Mouse (Mus musculus): Measurements from ENCODE around the gene Spns3. TPM values are rescaled to one million over a fixed set of nuclear protein-coding genes. Genes with fewer than 3 reads are reported as not detected.

Gene Spns3
- polyA plus RNA-seq, 1 experiment: 0.02 TPM

- H3K79me2 ChIP-seq (ENCODE audit: control insufficient read depth, insufficient read depth): no peaks in the 10 kb centered on the region
- TF ChIP-seq TCF12 (IDR thresholded peaks at IDR 0.05; ENCODE audit: insufficient read depth, poor library complexity, severe bottlenecking) (no peak), REST (IDR thresholded peaks at IDR 0.05; ENCODE audit: insufficient read depth, insufficient read length) (no peak), MAX (IDR thresholded peaks at IDR 0.05; ENCODE audit: low read depth) (no peak), SRF (IDR thresholded peaks at IDR 0.05; ENCODE audit: control insufficient read depth, insufficient read length, low read depth) (no peak), MYOG (IDR thresholded peaks at IDR 0.05; ENCODE audit: control insufficient read depth in 1 of 3, insufficient read depth in 1 of 3, insufficient read length in 2 of 3, low read depth in 2 of 3) (no peak), POLR2A (IDR thresholded peaks at IDR 0.05; ENCODE audit: insufficient read length, low read depth) (no peak), CEBPB (IDR thresholded peaks at IDR 0.05; ENCODE audit: insufficient read depth, poor library complexity, severe bottlenecking) (no peak), POLR2AphosphoS2 (IDR thresholded peaks at IDR 0.05; ENCODE audit: insufficient read length, low read depth) (no peak), MYOD1 (IDR thresholded peaks at IDR 0.05; ENCODE audit: control insufficient read depth in 1 of 3, insufficient read length in 2 of 3, low read depth in 2 of 3) (no peak), E2F4 (IDR thresholded peaks at IDR 0.05; ENCODE audit: insufficient read depth) (no peak), TCF3 (IDR thresholded peaks at IDR 0.05; ENCODE audit: insufficient read length, low read depth) (no peak), USF1 (IDR thresholded peaks at IDR 0.05; ENCODE audit: low read depth) (no peak)
- H3K27me3 ChIP-seq (ENCODE audit: control insufficient read depth, insufficient read depth, insufficient read length): no peaks in the 10 kb centered on the region
- no peaks in the 10 kb centered on the region for H3K36me3 ChIP-seq (ENCODE audit: control insufficient read depth, insufficient read depth)
- H3K4me3 ChIP-seq: no peak overlapping the region
- no peak overlapping the region for H3ac ChIP-seq (ENCODE audit: control insufficient read depth, insufficient read length)
- H3K4me2 ChIP-seq (ENCODE audit: low read depth): no peak overlapping the region
Measured at GRCm38 (mm10) chr11:72469217-72469616, 81.1 kb downstream of the Spns3 start.

- no peaks in the 10 kb centered on the region for H3K79me2 ChIP-seq (ENCODE audit: control insufficient read depth, insufficient read depth)
Measured at GRCm38 (mm10) chr11:72468525-72468924, 81.8 kb downstream of the Spns3 start.

GRCm38 (mm10) chr11:72466694-72467507, 83.4 kb downstream of the Spns3 start:
- Histone ChIP-seq H3ac (ENCODE audit: control insufficient read depth, insufficient read length) (no peak overlapping the region), H3K79me2 (ENCODE audit: control insufficient read depth, insufficient read depth) (no peaks in the 10 kb centered on the region), H3K4me3 (no peak overlapping the region), H3K4me2 (ENCODE audit: low read depth) (peak overlapping the region; percentile 51), H3K36me3 (ENCODE audit: control insufficient read depth, insufficient read depth) (no peaks in the 10 kb centered on the region), H3K27me3 (ENCODE audit: control insufficient read depth, insufficient read depth, insufficient read length) (no peaks in the 10 kb centered on the region)
- TF ChIP-seq SRF (IDR thresholded peaks at IDR 0.05; ENCODE audit: control insufficient read depth, insufficient read length, low read depth): no peak
- no peak for TF ChIP-seq REST (IDR thresholded peaks at IDR 0.05; ENCODE audit: insufficient read depth, insufficient read length)
- TF ChIP-seq TCF3 (IDR thresholded peaks at IDR 0.05; ENCODE audit: insufficient read length, low read depth): no peak
- TF ChIP-seq TCF12 (IDR thresholded peaks at IDR 0.05; ENCODE audit: insufficient read depth, poor library complexity, severe bottlenecking): no peak
- TF ChIP-seq POLR2A (IDR thresholded peaks at IDR 0.05; ENCODE audit: insufficient read length, low read depth): no peak
- no peak for TF ChIP-seq MYOG (IDR thresholded peaks at IDR 0.05; ENCODE audit: control insufficient read depth in 1 of 3, insufficient read depth in 1 of 3, insufficient read length in 2 of 3, low read depth in 2 of 3)
- no peak for TF ChIP-seq E2F4 (IDR thresholded peaks at IDR 0.05; ENCODE audit: insufficient read depth)
- no peak for TF ChIP-seq MAX (IDR thresholded peaks at IDR 0.05; ENCODE audit: low read depth)
- TF ChIP-seq POLR2AphosphoS2 (IDR thresholded peaks at IDR 0.05; ENCODE audit: insufficient read length, low read depth): no peak
- TF ChIP-seq MYOD1 (IDR thresholded peaks at IDR 0.05; ENCODE audit: control insufficient read depth in 1 of 3, insufficient read length in 2 of 3, low read depth in 2 of 3): no peak
- TF ChIP-seq USF1 (IDR thresholded peaks at IDR 0.05; ENCODE audit: low read depth): no peak
- TF ChIP-seq CEBPB (IDR thresholded peaks at IDR 0.05; ENCODE audit: insufficient read depth, poor library complexity, severe bottlenecking): no peak

More at GRCm38 (mm10) chr11:72468525-72468924, 81.8 kb downstream of the Spns3 start:
- H3K4me2 ChIP-seq (ENCODE audit: low read depth): no peak overlapping the region
- no peak overlapping the region for H3K4me3 ChIP-seq
- no peaks in the 10 kb centered on the region for H3K36me3 ChIP-seq (ENCODE audit: control insufficient read depth, insufficient read depth)
- no peaks in the 10 kb centered on the region for H3K27me3 ChIP-seq (ENCODE audit: control insufficient read depth, insufficient read depth, insufficient read length)
- TF ChIP-seq TCF12 (IDR thresholded peaks at IDR 0.05; ENCODE audit: insufficient read depth, poor library complexity, severe bottlenecking) (no peak), POLR2A (IDR thresholded peaks at IDR 0.05; ENCODE audit: insufficient read length, low read depth) (no peak)
- H3ac ChIP-seq (ENCODE audit: control insufficient read depth, insufficient read length): no peak overlapping the region

GRCm38 (mm10) chr11:72465978-72466693, 84.2 kb downstream of the Spns3 start:
- H3ac ChIP-seq (ENCODE audit: control insufficient read depth, insufficient read length): no peak overlapping the region
- peak overlapping the region; percentile 51 for H3K4me2 ChIP-seq (ENCODE audit: low read depth)
- no peaks in the 10 kb centered on the region for H3K27me3 ChIP-seq (ENCODE audit: control insufficient read depth, insufficient read depth, insufficient read length)
- no peak overlapping the region for H3K4me3 ChIP-seq
- H3K79me2 ChIP-seq (ENCODE audit: control insufficient read depth, insufficient read depth): no peaks in the 10 kb centered on the region
- no peak for TF ChIP-seq MYOD1 (IDR thresholded peaks at IDR 0.05; ENCODE audit: control insufficient read depth in 1 of 3, insufficient read length in 2 of 3, low read depth in 2 of 3)
- no peak for TF ChIP-seq USF1 (IDR thresholded peaks at IDR 0.05; ENCODE audit: low read depth)
- no peak for TF ChIP-seq SRF (IDR thresholded peaks at IDR 0.05; ENCODE audit: control insufficient read depth, insufficient read length, low read depth)
- no peak for TF ChIP-seq TCF3 (IDR thresholded peaks at IDR 0.05; ENCODE audit: insufficient read length, low read depth)
- H3K36me3 ChIP-seq (ENCODE audit: control insufficient read depth, insufficient read depth): no peaks in the 10 kb centered on the region

- Histone ChIP-seq H3K4me2 (ENCODE audit: low read depth) (no peak overlapping the region), H3K79me2 (ENCODE audit: control insufficient read depth, insufficient read depth) (no peaks in the 10 kb centered on the region), H3K27me3 (ENCODE audit: control insufficient read depth, insufficient read depth, insufficient read length) (no peaks in the 10 kb centered on the region), H3K36me3 (ENCODE audit: control insufficient read depth, insufficient read depth) (no peaks in the 10 kb centered on the region), H3K4me3 (no peak overlapping the region), H3ac (ENCODE audit: control insufficient read depth, insufficient read length) (no peak overlapping the region)
- no peak for TF ChIP-seq POLR2AphosphoS2 (IDR thresholded peaks at IDR 0.05; ENCODE audit: insufficient read length, low read depth)
- no peak for TF ChIP-seq POLR2A (IDR thresholded peaks at IDR 0.05; ENCODE audit: insufficient read length, low read depth)
- TF ChIP-seq TCF12 (IDR thresholded peaks at IDR 0.05; ENCODE audit: insufficient read depth, poor library complexity, severe bottlenecking): no peak
- no peak for TF ChIP-seq REST (IDR thresholded peaks at IDR 0.05; ENCODE audit: insufficient read depth, insufficient read length)
- no peak for TF ChIP-seq CEBPB (IDR thresholded peaks at IDR 0.05; ENCODE audit: insufficient read depth, poor library complexity, severe bottlenecking)
- TF ChIP-seq MYOG (IDR thresholded peaks at IDR 0.05; ENCODE audit: control insufficient read depth in 1 of 3, insufficient read depth in 1 of 3, insufficient read length in 2 of 3, low read depth in 2 of 3): no peak
Measured at GRCm38 (mm10) chr11:72464821-72465220, 85.5 kb downstream of the Spns3 start.

All from myocyte (in vitro differentiated cells).